Mouse (Mus musculus) embryonic facial prominence, embryonic 10.5 days (tissue): ENCODE results near the gene 1810009A15Rik. TPM values are rescaled to one million over a fixed set of nuclear protein-coding genes. Genes with fewer than 3 reads are reported as not detected.
"Not testable (repeated sequence)": the region's sequence is repeated elsewhere in the genome, so short reads cannot be mapped to it uniquely, and the experiment has no call there.

Source experiments
- DNase-seq: peaks from one replicate; pipeline ENCODE4 v3.0.0-alpha.2; 2017; ENCODE audit warnings: low spot score
- H3K27ac ChIP-seq: fragments of 300-500 bp; sonication (generic); replicated peaks from 2 replicates; pipeline ENCODE4 v1.5.1; 2016; ENCODE audit warnings: mild to moderate bottlenecking
- H3K27me3 ChIP-seq: fragments of 300-500 bp; sonication (generic); replicated peaks from 2 replicates; pipeline ENCODE4 v1.6.1; 2016; ENCODE audit warnings: low read depth, mild to moderate bottlenecking; ENCODE audit not compliant: poor library complexity, severe bottlenecking
- H3K36me3 ChIP-seq: fragments of 300-500 bp; sonication (generic); replicated peaks from 2 replicates; pipeline ENCODE4 v1.6.1; 2016; ENCODE audit warnings: mild to moderate bottlenecking, moderate library complexity
- H3K4me1 ChIP-seq: fragments of 300-500 bp; sonication (generic); 2 replicates; pipeline ENCODE4 v1.6.1; 2016
- H3K4me3 ChIP-seq: fragments of 300-500 bp; sonication (generic); 2 replicates; pipeline ENCODE4 v1.5.1; 2016; ENCODE audit warnings: mild to moderate bottlenecking, moderate library complexity
- H3K9me3 ChIP-seq: fragments of 300-500 bp; sonication (generic); 2 replicates; pipeline ENCODE4 v1.6.1; 2016; ENCODE audit warnings: mild to moderate bottlenecking
- WGBS: fragments of 180-500 bp; shearing (Covaris S2); methylation state at CpG from one replicate; pipeline ENCODE4 v1.1.7; 2016; 5-methylcytosine and 5-hydroxymethylcytosine counted together
- polyA plus RNA-seq: library from polyadenylated mRNA; unstranded; fragments of >200 nt; fragmentation: Nextera tagmentation; extraction: Ambion mirVana; gene quantifications from 2 replicates; pipeline ENCODE4 v1.2.1, GENCODE M21; 2016

Gene 1810009A15Rik
- polyA plus RNA-seq, 1 experiment from 2014 or later = 159 TPM

GRCm38 (mm10) chr19:8886916-8887584 lies 1.6 kb upstream of the 1810009A15Rik start:
- H3K4me1 ChIP-seq = peaks cover 17% of the 10 kb centered on the region
- H3K27ac ChIP-seq = peak overlapping the region; percentile 93
- WGBS = 46% methylated on average over 1 of the region's 1 CpGs
- H3K27me3 ChIP-seq = no peaks in the 10 kb centered on the region
- no peak for DNase-seq
- peaks cover 23% of the 10 kb centered on the region for H3K36me3 ChIP-seq
- H3K4me3 ChIP-seq = peak overlapping the region; percentile 71
- no peaks in the 10 kb centered on the region for H3K9me3 ChIP-seq

GRCm38 (mm10) chr19:8887585-8888463 lies 829 bp upstream of the 1810009A15Rik start:
- Histone ChIP-seq H3K36me3 (peaks cover 23% of the 10 kb centered on the region), H3K4me3 (peak overlapping the region; percentile 71), H3K27ac (peak overlapping the region; percentile 93), H3K27me3 (no peaks in the 10 kb centered on the region), H3K9me3 (no peaks in the 10 kb centered on the region), H3K4me1 (peaks cover 17% of the 10 kb centered on the region)
- peak; percentile 18 for DNase-seq
- WGBS = 15% methylated on average over 19 of the region's 19 CpGs

- H3K4me1 ChIP-seq = peaks cover 38% of the 10 kb centered on the region
- peak within 1 kb of the TSS; percentile 95 for H3K27ac ChIP-seq
- no peaks in the 10 kb centered on the region for H3K9me3 ChIP-seq
- peaks cover 51% of the 10 kb centered on the region for H3K36me3 ChIP-seq
- WGBS = 4% methylated on average over 54 of the region's 54 CpGs
- DNase-seq = peak; percentile 88
- H3K4me3 ChIP-seq = peak within 1 kb of the TSS; percentile 91
- no peaks in the 10 kb centered on the region for H3K27me3 ChIP-seq
These were observed 4.4 kb downstream of the 1810009A15Rik start, which contains the start of gene Ints5 for GRCm38 (mm10) chr19:8892829-8893766. Gene Ints5, plus strand, starts transcription at chr19:8893005.

- Histone ChIP-seq H3K27me3 (no peaks in the 10 kb centered on the region), H3K4me3 (no peak overlapping the region; the same call in 1 of the 2 replicates), H3K4me1 (peaks cover 44% of the 10 kb centered on the region), H3K36me3 (peaks cover 47% of the 10 kb centered on the region), H3K27ac (no peak overlapping the region), H3K9me3 (no peaks in the 10 kb centered on the region)
- no peak for DNase-seq
- 89% methylated on average over 9 of the region's 9 CpGs for WGBS
These were observed 6.8 kb downstream of the 1810009A15Rik start for GRCm38 (mm10) chr19:8895397-8895960.

GRCm38 (mm10) chr19:8896231-8896630 lies 7.6 kb downstream of the 1810009A15Rik start:
- H3K9me3 ChIP-seq, H3K27me3 ChIP-seq, H3K27ac ChIP-seq, DNase-seq: not testable (repeated sequence)
- Histone ChIP-seq H3K4me1 (peaks cover 44% of the 10 kb centered on the region), H3K36me3 (peaks cover 45% of the 10 kb centered on the region), H3K4me3 (peak overlapping the region; percentile 93; the same call in 1 of the 2 replicates)
- 89% methylated on average over 5 of the region's 5 CpGs for WGBS

- H3K9me3 ChIP-seq, H3K27me3 ChIP-seq: not testable (repeated sequence)
- Histone ChIP-seq H3K4me3 (peak overlapping the region; percentile 93), H3K4me1 (peaks cover 44% of the 10 kb centered on the region), H3K27ac (peak overlapping the region; percentile 96), H3K36me3 (peaks cover 49% of the 10 kb centered on the region)
- peak; percentile 65 for DNase-seq
- WGBS = 26% methylated on average over 21 of the region's 21 CpGs
These were observed 8.7 kb downstream of the 1810009A15Rik start for GRCm38 (mm10) chr19:8897211-8897864.

- Histone ChIP-seq H3K4me1 (peaks cover 44% of the 10 kb centered on the region), H3K36me3 (peaks cover 56% of the 10 kb centered on the region)
- under 1% methylated on average over 53 of the region's 53 CpGs for WGBS
These were observed 9.3 kb downstream of the 1810009A15Rik start, which contains the start of gene Ganab for GRCm38 (mm10) chr19:8897865-8898495. Gene Ganab, plus strand, starts transcription at chr19:8898071.

GRCm38 (mm10) chr19:8898576-8898975 lies 9.9 kb downstream of the 1810009A15Rik start:
- H3K9me3 ChIP-seq = no peaks in the 10 kb centered on the region
- H3K27ac ChIP-seq = peak overlapping the region; percentile 96
- 17% methylated on average over 13 of the region's 13 CpGs for WGBS
- peaks cover 62% of the 10 kb centered on the region for H3K36me3 ChIP-seq
- H3K4me1 ChIP-seq = peaks cover 42% of the 10 kb centered on the region
- H3K4me3 ChIP-seq = peak overlapping the region; percentile 93
- H3K27me3 ChIP-seq = no peaks in the 10 kb centered on the region
- no peak for DNase-seq

More at GRCm38 (mm10) chr19:8897865-8898495, 9.3 kb downstream of the 1810009A15Rik start, which contains the start of gene Ganab:
- peak within 1 kb of the TSS; percentile 93 for H3K4me3 ChIP-seq
- DNase-seq = peak; percentile 98
- H3K27me3 ChIP-seq = no peaks in the 10 kb centered on the region
- H3K9me3 ChIP-seq = no peaks in the 10 kb centered on the region
- peak within 1 kb of the TSS; percentile 96 for H3K27ac ChIP-seq

GRCm38 (mm10) chr19:8899079-8899478 lies 10.4 kb downstream of the 1810009A15Rik start:
- H3K4me3 ChIP-seq = peak overlapping the region; percentile 93
- no peak overlapping the region for H3K27ac ChIP-seq
- no peaks in the 10 kb centered on the region for H3K9me3 ChIP-seq
- no peak for DNase-seq
- H3K36me3 ChIP-seq = peaks cover 67% of the 10 kb centered on the region
- no peaks in the 10 kb centered on the region for H3K27me3 ChIP-seq
- peaks cover 37% of the 10 kb centered on the region for H3K4me1 ChIP-seq
- WGBS = 72% methylated on average over 3 of the region's 3 CpGs

- no peaks in the 10 kb centered on the region for H3K9me3 ChIP-seq
- H3K4me1 ChIP-seq = peaks cover 11% of the 10 kb centered on the region
- DNase-seq = no peak
- peaks cover 81% of the 10 kb centered on the region for H3K36me3 ChIP-seq
- WGBS = 95% methylated on average over 5 of the region's 5 CpGs
- H3K4me3 ChIP-seq = no peak overlapping the region
- no peak overlapping the region for H3K27ac ChIP-seq
- no peaks in the 10 kb centered on the region for H3K27me3 ChIP-seq
These were observed 14.8 kb downstream of the 1810009A15Rik start for GRCm38 (mm10) chr19:8903412-8903811.

GRCm38 (mm10) chr19:8908531-8908930 lies 19.9 kb downstream of the 1810009A15Rik start:
- DNase-seq = no peak
- WGBS = 90% methylated on average over 6 of the region's 6 CpGs

More at GRCm38 (mm10) chr19:8908531-8908930, 19.9 kb downstream of the 1810009A15Rik start:
- no peak overlapping the region for H3K27ac ChIP-seq
- peaks cover 100% of the 10 kb centered on the region for H3K36me3 ChIP-seq
- H3K4me3 ChIP-seq = no peak overlapping the region
- no peaks in the 10 kb centered on the region for H3K27me3 ChIP-seq
- H3K4me1 ChIP-seq = no peaks in the 10 kb centered on the region
- no peaks in the 10 kb centered on the region for H3K9me3 ChIP-seq
